Mouse (Mus musculus): Measurements from ENCODE around the gene Pik3r6.

Gene Pik3r6

DNA sequence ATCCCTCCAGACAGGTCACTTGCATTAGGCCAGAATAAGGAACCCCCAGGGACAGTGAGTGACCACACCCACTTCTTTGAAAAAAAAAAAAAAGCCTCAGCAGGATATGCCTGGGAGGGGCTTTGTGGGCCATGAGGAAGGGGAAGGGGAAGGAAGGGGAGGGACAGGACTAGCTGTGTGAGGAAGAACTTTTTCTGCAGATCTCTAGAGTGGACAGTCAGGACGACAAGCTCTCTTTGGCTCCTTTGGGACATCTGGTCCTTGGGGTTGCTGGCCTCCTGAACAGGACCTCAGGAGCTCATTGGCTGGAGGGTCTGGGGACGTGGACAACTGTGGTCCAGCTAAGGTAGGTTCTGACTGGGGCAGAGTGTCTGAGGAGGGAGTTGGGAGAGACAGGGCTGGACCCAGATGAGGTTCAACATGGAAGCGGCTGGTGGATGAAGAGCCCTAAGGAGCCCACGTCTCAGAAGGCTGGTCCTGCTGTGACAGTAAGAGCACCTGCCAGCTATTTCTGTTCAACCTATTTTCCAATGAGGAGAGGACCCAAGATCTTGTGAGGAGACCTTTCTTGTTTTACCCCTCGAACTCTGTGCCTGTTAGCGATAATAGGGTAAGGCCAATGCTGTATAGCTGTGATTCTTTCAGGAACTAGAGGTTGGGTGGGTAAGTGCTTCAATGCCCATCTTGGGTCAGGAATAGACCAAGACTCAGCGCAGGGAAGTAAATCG, at the start of gene Pik3r6:
Gene Pik3r6 (plus strand): TSS at position 118 of the 728 bp plus-strand sequence.
- DNase-seq (ENCODE audit: extremely low read depth, insufficient read length, low spot score), result no peak

- no peak for DNase-seq (ENCODE audit: extremely low read depth, insufficient read length, low spot score)
Observed at GRCm38 (mm10) chr11:68453301-68453700, 49.5 kb upstream of the Pik3r6 start.

DNA sequence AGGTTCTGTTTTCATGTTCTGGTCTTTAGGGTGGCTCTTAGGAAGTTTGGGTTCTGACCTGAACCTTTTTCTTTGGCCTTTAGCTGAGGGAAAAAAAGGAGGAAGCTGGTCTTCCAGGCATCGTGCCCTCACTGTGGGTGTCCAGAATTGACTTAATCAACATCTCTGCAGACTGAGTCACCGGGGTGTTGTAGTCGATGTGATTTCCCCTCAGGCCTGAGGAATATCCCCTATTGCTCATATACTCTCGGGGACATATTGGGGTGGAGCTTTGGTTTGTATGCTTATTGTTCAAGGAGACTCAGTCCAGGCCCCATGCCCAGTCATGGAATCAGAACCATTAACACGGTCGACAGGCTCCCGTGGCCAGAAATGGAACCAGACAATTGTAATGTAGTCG, 44.7 kb upstream of the Pik3r6 start:
- peak; percentile 58 for DNase-seq (ENCODE audit: extremely low read depth, insufficient read length, low spot score)

GRCm38 (mm10) chr11:68459021-68459420, 43.8 kb upstream of the Pik3r6 start:
- no peak for DNase-seq (ENCODE audit: extremely low read depth, insufficient read length, low spot score)

- no peak for DNase-seq (ENCODE audit: extremely low read depth, insufficient read length, low spot score)
Observed at GRCm38 (mm10) chr11:68459486-68459885, 43.3 kb upstream of the Pik3r6 start.

- DNase-seq (ENCODE audit: extremely low read depth, insufficient read length, low spot score), result no peak
Observed at GRCm38 (mm10) chr11:68462716-68463115, 40.1 kb upstream of the Pik3r6 start.

DNA sequence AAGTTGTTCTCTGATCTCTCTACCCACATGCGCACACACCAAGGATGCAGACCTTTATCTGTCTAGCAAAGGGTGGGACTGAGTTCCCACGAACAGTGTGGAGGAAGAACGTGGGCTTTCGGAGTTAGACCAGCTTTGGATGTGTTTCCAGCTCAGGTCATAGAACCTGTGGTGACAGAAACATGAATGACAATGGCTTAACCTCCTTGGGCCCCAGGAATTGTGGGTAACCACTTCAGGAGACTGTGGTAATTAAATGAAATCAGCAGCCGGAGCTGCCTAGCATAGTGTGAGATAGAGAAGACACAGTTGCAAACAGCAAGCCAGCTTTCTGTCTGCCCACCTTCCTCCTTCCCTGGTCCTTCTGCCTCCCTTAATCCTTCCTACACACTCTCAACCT, 38.6 kb upstream of the Pik3r6 start:
- no peak for DNase-seq (ENCODE audit: extremely low read depth, insufficient read length, low spot score)

DNA sequence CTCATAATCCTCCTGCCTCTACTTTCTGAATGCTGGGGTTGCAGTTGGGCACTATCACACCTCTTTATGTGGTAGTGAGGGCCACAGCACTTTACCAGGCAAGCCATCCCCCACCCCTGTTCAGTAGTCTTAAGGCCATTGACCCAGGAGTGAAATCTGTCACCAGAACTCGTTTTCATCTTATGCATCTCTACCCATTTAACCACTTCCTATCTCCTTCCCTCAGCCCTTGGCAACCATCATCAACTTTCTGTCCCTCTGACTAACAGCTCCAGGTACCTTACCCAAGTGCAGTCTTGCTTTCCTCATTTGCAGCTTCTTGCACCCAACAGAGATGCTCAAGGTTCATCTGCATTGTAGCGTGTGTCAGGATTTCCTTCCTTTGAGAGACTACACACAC, 37.7 kb upstream of the Pik3r6 start:
- no peak for DNase-seq (ENCODE audit: extremely low read depth, insufficient read length, low spot score)

DNA sequence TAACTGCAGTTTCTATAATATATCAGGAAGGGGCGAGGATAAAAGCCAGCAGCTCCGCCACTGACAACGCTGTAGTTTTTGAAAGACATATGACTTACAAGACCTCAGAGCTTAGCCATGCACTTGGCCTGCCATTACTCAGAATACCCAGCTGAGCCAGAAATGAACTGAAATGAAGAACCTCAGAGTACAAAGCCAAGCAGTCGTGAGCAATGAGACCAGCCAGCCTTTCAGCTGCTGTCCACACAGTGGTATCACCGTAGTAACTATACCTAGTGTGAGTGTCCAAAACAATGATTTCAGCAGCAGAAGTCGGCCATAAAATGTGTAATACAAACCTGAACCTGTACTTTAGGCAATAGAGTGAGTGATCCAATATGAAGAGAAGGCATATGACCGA, 35.4 kb upstream of the Pik3r6 start:
- no peak for DNase-seq (ENCODE audit: extremely low read depth, insufficient read length, low spot score)

DNA sequence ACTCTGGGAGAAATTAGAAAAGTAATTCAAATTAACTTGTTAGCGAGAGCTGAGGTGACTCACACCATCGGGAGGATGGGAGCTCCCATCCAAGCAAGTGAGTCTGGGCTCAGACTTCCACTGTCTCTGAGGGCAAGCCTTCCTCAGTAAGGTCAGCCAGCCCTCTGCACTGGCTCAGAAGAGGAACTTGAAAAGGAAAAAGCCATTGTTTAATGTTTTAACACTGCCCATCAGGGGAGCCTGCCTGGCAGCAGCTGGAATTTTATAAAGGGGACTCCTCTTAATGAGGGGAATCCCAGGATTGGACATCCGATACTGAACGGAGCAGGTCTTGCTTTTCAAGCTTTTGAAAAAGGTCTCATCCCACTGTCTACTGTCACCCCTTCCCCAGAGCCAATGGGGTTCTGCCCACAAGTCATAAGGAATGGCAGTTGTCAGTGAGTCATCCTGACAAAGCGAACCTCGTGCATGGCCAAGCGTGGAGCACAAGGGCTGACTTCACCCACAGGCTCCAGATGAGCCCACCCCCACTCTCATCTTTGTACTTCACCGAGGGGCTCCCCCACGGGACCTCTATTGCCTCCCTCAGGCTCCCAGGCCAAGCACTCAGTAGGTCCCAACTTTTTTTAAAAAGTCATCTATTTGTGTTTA, 34.7 kb upstream of the Pik3r6 start:
- peak; percentile 56 for DNase-seq (ENCODE audit: extremely low read depth, insufficient read length, low spot score)

DNA sequence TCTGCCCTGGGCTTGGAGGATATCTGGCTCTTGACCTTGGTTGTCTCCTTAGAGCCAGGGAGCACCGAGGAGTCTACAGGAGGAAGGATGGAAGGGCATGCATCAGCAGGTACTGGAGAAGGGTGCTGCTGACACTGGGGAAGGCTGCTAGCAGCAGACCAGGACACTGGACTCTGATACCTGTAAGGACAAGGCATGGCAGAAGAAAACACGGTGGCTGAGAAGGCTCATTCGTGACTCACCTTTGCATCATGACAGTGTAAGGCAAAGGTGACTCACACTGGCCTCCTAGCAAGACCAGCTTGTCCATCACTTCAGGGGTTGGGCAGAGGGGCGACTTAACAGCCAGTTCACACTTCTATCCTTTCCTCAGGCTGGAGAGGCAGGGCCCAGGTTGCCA, 33.9 kb upstream of the Pik3r6 start:
- peak; percentile 50 for DNase-seq (ENCODE audit: extremely low read depth, insufficient read length, low spot score)

- DNase-seq (ENCODE audit: extremely low read depth, insufficient read length, low spot score), result no peak
Observed at GRCm38 (mm10) chr11:68472162-68472849, 30.5 kb upstream of the Pik3r6 start.

DNA sequence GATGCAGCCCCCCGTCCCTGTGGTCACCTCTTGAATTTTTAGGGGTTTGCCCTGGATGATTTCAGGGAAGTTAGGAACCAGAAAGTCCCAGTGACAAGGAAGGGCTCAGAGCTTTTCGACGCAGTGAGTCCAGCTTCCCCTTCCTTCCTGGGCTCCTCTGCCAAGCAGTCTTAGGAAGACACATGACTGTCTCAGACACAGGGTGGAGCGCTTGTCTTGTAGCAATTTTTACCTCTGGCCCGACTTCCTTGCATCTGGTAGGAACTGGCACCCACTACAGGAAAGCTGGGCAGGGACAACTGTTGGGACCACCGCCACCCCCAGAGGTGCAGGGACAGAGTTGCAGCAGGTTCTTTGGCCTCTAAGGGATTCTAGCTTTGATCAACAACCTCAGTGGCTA, 28.2 kb upstream of the Pik3r6 start:
- no peak for DNase-seq (ENCODE audit: extremely low read depth, insufficient read length, low spot score)

GRCm38 (mm10) chr11:68475676-68476075, 27.1 kb upstream of the Pik3r6 start:
- no peak for DNase-seq (ENCODE audit: extremely low read depth, insufficient read length, low spot score)

GRCm38 (mm10) chr11:68477661-68478060, 25.2 kb upstream of the Pik3r6 start:
- DNase-seq (ENCODE audit: extremely low read depth, insufficient read length, low spot score), result no peak

DNA sequence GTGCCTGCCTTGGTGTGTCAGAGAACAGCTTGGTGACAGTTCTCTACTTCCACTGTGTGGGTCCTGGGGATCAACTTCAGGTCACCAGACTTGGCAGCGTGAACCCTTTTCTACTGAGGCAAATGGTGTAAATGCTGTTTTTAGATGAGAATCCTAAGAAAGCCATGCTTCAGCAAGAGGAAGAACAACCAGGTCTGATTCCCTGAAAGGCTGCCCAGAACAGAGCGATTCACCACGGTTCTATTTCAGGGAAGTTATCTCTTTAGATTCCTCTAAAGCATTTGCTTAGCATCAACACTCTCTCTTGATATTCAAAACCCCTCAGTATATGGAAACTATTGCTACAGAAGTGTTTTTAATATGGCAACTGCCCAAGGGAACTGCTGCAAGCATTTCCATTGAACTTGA, 24.2 kb upstream of the Pik3r6 start:
- DNase-seq (ENCODE audit: extremely low read depth, insufficient read length, low spot score), result no peak

GRCm38 (mm10) chr11:68480660-68481059, 22.2 kb upstream of the Pik3r6 start:
- no peak for DNase-seq (ENCODE audit: extremely low read depth, insufficient read length, low spot score)

GRCm38 (mm10) chr11:68482001-68482400, 20.8 kb upstream of the Pik3r6 start:
- no peak for DNase-seq (ENCODE audit: extremely low read depth, insufficient read length, low spot score)

DNA sequence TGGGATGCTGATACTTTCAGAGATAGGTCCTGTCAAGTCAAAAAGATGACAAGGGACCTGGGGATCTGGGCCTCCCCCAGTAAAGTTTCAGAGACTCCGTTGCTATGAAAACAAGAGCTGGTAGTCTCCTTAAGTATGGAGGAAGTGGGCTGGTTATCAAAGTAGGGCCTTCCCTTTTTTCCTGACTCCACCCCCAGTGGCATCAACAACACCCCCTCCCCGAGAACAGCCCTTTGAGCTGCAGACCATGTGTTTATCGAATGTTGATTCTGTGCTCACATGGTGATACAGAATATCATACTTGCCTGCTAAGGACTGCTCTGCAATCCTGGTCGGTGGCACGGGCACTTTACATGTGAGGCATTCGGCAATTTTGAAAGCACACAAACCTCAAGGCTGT, 19.6 kb upstream of the Pik3r6 start:
- DNase-seq (ENCODE audit: extremely low read depth, insufficient read length, low spot score), result no peak

GRCm38 (mm10) chr11:68484431-68484830, 18.4 kb upstream of the Pik3r6 start:
- no peak for DNase-seq (ENCODE audit: extremely low read depth, insufficient read length, low spot score)

DNA sequence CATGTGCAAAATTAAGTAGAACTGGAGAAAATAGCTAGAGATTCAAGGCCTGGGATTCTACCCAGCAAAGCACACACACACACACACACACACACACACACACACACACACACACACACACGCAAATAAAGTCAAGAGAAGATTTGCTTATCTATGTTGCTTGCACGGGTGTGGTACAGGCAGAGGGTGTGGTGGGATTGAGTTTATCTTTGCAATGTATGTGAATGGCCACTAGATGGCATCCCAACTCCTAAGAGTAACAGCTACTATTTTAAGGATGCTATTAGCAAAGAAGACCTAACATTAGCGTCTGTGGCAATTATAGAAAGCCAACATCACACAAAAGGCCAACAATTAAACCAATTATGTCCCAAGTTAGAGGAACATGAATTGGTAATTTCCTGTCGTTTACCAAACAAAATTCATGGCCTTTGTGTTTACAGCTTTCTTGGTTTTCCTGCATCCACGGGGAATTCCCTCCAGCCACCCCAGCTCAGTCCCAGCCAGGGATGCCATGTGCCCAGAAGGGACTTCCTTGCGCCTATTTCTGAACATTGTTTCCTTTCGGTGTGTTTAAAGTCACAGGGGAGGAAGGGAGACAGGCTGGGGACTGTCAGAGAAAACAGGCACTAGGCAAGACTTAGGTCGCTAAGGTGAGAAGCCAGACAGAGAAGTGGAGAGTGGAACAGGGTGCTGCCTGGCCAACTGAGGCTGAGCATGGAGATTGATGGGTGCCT, 17.4 kb upstream of the Pik3r6 start:
- no peak for DNase-seq (ENCODE audit: extremely low read depth, insufficient read length, low spot score)

All from 3134 (cell line).